14 mouse cellular contexts compared by ENCODE assay signal in genomic region chr9:59537651-59538050, GRCm38 (mm10). TPM values are rescaled to one million over a fixed set of nuclear protein-coding genes. Genes with fewer than 3 reads are reported as not detected.
DNase-seq lines count a peak whose midpoint lies in the region; ATAC-seq and TF ChIP-seq lines count a peak whose summit lies in the region.
"Had no signal": no experiment of that assay in that cellular context is flagged by ENCODE, and none has a peak within 500 bp of the region (broad histone marks: within the 10 kb centered on the region; RNA-seq: fewer than 3 reads in every experiment).

No protein-coding gene starts in this region.

- H3K9ac ChIP-seq in liver, embryonic 14.5 days (replicated peaks), result no peak overlapping the region
- no peak overlapping the region for H3K9ac ChIP-seq in liver, embryonic 12.5 days
- H3K9ac ChIP-seq: limb, embryonic 15.5 days had no signal

- no peak overlapping the region for H3K4me2 ChIP-seq in liver, embryonic 14.5 days (ENCODE audit: low read depth)
- H3K4me2 ChIP-seq in liver, embryonic 12.5 days, result no peak overlapping the region
- H3K4me2 ChIP-seq: limb, embryonic 15.5 days had no signal

- H3K9me3 ChIP-seq in liver, embryonic 14.5 days (ENCODE audit: control insufficient read depth, low read length), result no peaks in the 10 kb centered on the region
- H3K9me3 ChIP-seq in liver, embryonic 12.5 days (replicated peaks), result no peaks in the 10 kb centered on the region
- H3K9me3 ChIP-seq: limb, embryonic 15.5 days had no signal

- TF ChIP-seq CTCF in liver, embryonic 14.5 days (IDR thresholded peaks at IDR 0.05; ENCODE audit: low read depth), result peak; percentile 28; the same call in 1 of the 2 replicates

- no peaks in the 10 kb centered on the region for H3K36me3 ChIP-seq in liver, embryonic 14.5 days (replicated peaks; ENCODE audit: control insufficient read depth, insufficient read depth, low read depth)
- no peaks in the 10 kb centered on the region for H3K36me3 ChIP-seq in liver, embryonic 12.5 days
- H3K36me3 ChIP-seq: limb, embryonic 15.5 days had no signal

- WGBS in liver, embryonic 14.5 days (ENCODE audit: insufficient replicate concordance), result 44% methylated on average over 3 of the region's 3 CpGs
- 54% methylated on average over 3 of the region's 3 CpGs for WGBS in liver, embryonic 12.5 days (ENCODE audit: insufficient replicate concordance)

- DNase-seq in adrenal gland, adult (ENCODE audit: inconsistent age in 2 of 2, low spot score in 1 of 2), result peak; percentile 86 to 93
- DNase-seq in adrenal gland, postnatal 4 days (ENCODE audit: low spot score in 2 of 2), result no peak
- no peak for DNase-seq in liver, embryonic 14.5 days (ENCODE audit: low read depth in 3 of 3, low spot score in 3 of 3)
- no peak for DNase-seq in right cerebral cortex, postnatal 25 days
- no peak for DNase-seq in cerebellum, adult 11-12 months
- DNase-seq: cerebellum, adult 9-11 months; kidney, postnatal 4 days; spleen, adult 18-20 months had no signal

- TF ChIP-seq EP300 in liver, embryonic 14.5 days (IDR thresholded peaks at IDR 0.05; ENCODE audit: low read depth), result no peak

- ATAC-seq in liver, embryonic 14.5 days (ENCODE audit: insufficient read depth), result no peak
- no peak for ATAC-seq in liver, embryonic 12.5 days
- ATAC-seq in granulocyte monocyte progenitor cell, adult 5-6 weeks (replicated peaks; ENCODE audit: poor library complexity, severe bottlenecking), result peak; percentile 29
- peak; percentile 13; the same call in 1 of the 2 replicates for ATAC-seq in monocyte, adult 5-6 weeks (replicated peaks; ENCODE audit: insufficient number of reproducible peaks, low FRiP score, low TSS enrichment, poor library complexity, severe bottlenecking)

- no peak overlapping the region for H3K4me3 ChIP-seq in liver, embryonic 14.5 days (ENCODE audit: insufficient read depth in 1 of 2, low read depth in 2 of 2, low read length in 2 of 2)
- H3K4me3 ChIP-seq in liver, embryonic 12.5 days, result no peak overlapping the region
- H3K4me3 ChIP-seq: limb, embryonic 15.5 days had no signal

- H3K27me3 ChIP-seq in liver, embryonic 14.5 days (ENCODE audit: control insufficient read depth, insufficient read depth, low read length), result no peaks in the 10 kb centered on the region
- no peaks in the 10 kb centered on the region for H3K27me3 ChIP-seq in liver, embryonic 12.5 days (replicated peaks)

- H3K27ac ChIP-seq in liver, embryonic 14.5 days, result no peak overlapping the region
- no peak overlapping the region for H3K27ac ChIP-seq in liver, embryonic 12.5 days
- H3K27ac ChIP-seq: limb, embryonic 15.5 days had no signal

- H3K4me1 ChIP-seq in liver, embryonic 14.5 days (replicated peaks; ENCODE audit: control insufficient read depth in 2 of 2, insufficient read depth in 2 of 2, low read length in 1 of 2), result peaks cover 0 to 7% of the 10 kb centered on the region in 2 experiments; a peak in 2 of 4 replicates
- H3K4me1 ChIP-seq in liver, embryonic 12.5 days, result peaks cover 29% of the 10 kb centered on the region

RNA-seq across cellular contexts. Expression of gene Hexa, which starts 1.7 kb away (rescaled TPM):
- total RNA-seq in adrenal gland, postnatal 4 days (2021), result 10 to 100 TPM; 74.9 to 81.7 TPM
- 14.5 and 17.5 TPM in 2 replicates for polyA plus RNA-seq in liver, embryonic 14.5 days (2012; rRNA removed)
- polyA plus RNA-seq in liver, embryonic 14.5 days (2014; fragmentation: Nextera tagmentation; extraction: Ambion mirVana), result 29.1 and 32.0 TPM in 2 replicates
- 42.4 and 42.5 TPM in 2 replicates for polyA plus RNA-seq in liver, embryonic 12.5 days (2016; fragmentation: Nextera tagmentation; extraction: Ambion mirVana)
- total RNA-seq in granulocyte monocyte progenitor cell, adult 5-6 weeks (2014; fragmentation: Nextera tagmentation), result 172 and 180 TPM in 2 replicates
- total RNA-seq in granulocyte monocyte progenitor cell, adult 5-6 weeks (2017), result 206 TPM in 2 replicates
- total RNA-seq in monocyte, adult 5-6 weeks (2017), result 97.3 to 114 TPM (median 107 TPM) in 3 replicates

RNA-seq across cellular contexts. Expression of gene Tmem202, which starts 2.0 kb away (rescaled TPM):
- 1 to 10 TPM; 1.3 to 2.0 TPM for total RNA-seq in adrenal gland, postnatal 4 days (2021)
- 0.03 TPM in 1 of 2 replicates, not detected in the other for polyA plus RNA-seq in liver, embryonic 14.5 days (2012; rRNA removed)
- polyA plus RNA-seq in liver, embryonic 14.5 days (2014; fragmentation: Nextera tagmentation; extraction: Ambion mirVana), result 0.13 TPM in 1 of 2 replicates, not detected in the other
- polyA plus RNA-seq in liver, embryonic 12.5 days (2016; fragmentation: Nextera tagmentation; extraction: Ambion mirVana), result not detected in 2 replicates
- total RNA-seq in granulocyte monocyte progenitor cell, adult 5-6 weeks (2014; fragmentation: Nextera tagmentation), result not detected in 2 replicates
- total RNA-seq in granulocyte monocyte progenitor cell, adult 5-6 weeks (2017), result not detected in 2 replicates
- total RNA-seq in monocyte, adult 5-6 weeks (2017), result 0.39 TPM in 1 of 3 replicates, not detected in the others
- total RNA-seq: hematopoietic stem cell, adult 5-6 weeks had no signal
- polyA plus RNA-seq: limb, embryonic 15.5 days; neural tube, embryonic 11.5 days had no signal

RNA-seq across cellular contexts. Expression of gene Celf6, which starts 40.1 kb away (rescaled TPM):
- total RNA-seq in adrenal gland, postnatal 4 days (2021), result 10 to 100 TPM in 1 of 2 experiments, 1 to 10 TPM in 1; 8.0 to 11.5 TPM
- polyA plus RNA-seq in liver, embryonic 14.5 days (2012; rRNA removed), result 0.02 and 0.04 TPM in 2 replicates
- not detected in 2 replicates for polyA plus RNA-seq in liver, embryonic 14.5 days (2014; fragmentation: Nextera tagmentation; extraction: Ambion mirVana)
- 0.11 TPM in 1 of 2 replicates, not detected in the other for polyA plus RNA-seq in liver, embryonic 12.5 days (2016; fragmentation: Nextera tagmentation; extraction: Ambion mirVana)
- not detected in 2 replicates for total RNA-seq in granulocyte monocyte progenitor cell, adult 5-6 weeks (2014; fragmentation: Nextera tagmentation)
- total RNA-seq in granulocyte monocyte progenitor cell, adult 5-6 weeks (2017), result not detected in 2 replicates
- not detected in 3 replicates for total RNA-seq in monocyte, adult 5-6 weeks (2017)
- total RNA-seq: hematopoietic stem cell, adult 5-6 weeks had no signal

RNA-seq across cellular contexts. Expression of gene Arih1, which starts 51.2 kb away (rescaled TPM):
- 100 to 1,000 TPM; 101 to 113 TPM for total RNA-seq in adrenal gland, postnatal 4 days (2021)
- polyA plus RNA-seq in liver, embryonic 14.5 days (2012; rRNA removed), result 9.1 and 11.6 TPM in 2 replicates
- polyA plus RNA-seq in liver, embryonic 14.5 days (2014; fragmentation: Nextera tagmentation; extraction: Ambion mirVana), result 5.8 and 6.7 TPM in 2 replicates
- 13.7 and 15.9 TPM in 2 replicates for polyA plus RNA-seq in liver, embryonic 12.5 days (2016; fragmentation: Nextera tagmentation; extraction: Ambion mirVana)
- 70.9 and 79.7 TPM in 2 replicates for total RNA-seq in granulocyte monocyte progenitor cell, adult 5-6 weeks (2014; fragmentation: Nextera tagmentation)
- total RNA-seq in granulocyte monocyte progenitor cell, adult 5-6 weeks (2017), result 59.9 and 89.5 TPM in 2 replicates
- total RNA-seq in monocyte, adult 5-6 weeks (2017), result 109 to 145 TPM (median 136 TPM) in 3 replicates

Comparison
In these comparisons a context has a peak if more than half of its experiments do, and no peak if none do; other contexts are left out.
1. DNase-seq: peak in adrenal gland, adult (2 of 2); none in adrenal gland, postnatal 4 days (0 of 2), liver, embryonic 14.5 days (0 of 3), right cerebral cortex, postnatal 25 days (single experiment) and cerebellum, adult 11-12 months (single experiment).
2. ATAC-seq: peak in granulocyte monocyte progenitor cell, adult 5-6 weeks (single experiment) and monocyte, adult 5-6 weeks (single experiment); none in liver, embryonic 14.5 days (single experiment) and liver, embryonic 12.5 days (single experiment).